Mouse (Mus musculus): ENCODE measurements around the gene Slc9a3r2. TPM values are rescaled to one million over a fixed set of nuclear protein-coding genes. Genes with fewer than 3 reads are reported as not detected.

Slc9a3r2 gene
- total and polyA plus RNA-seq, 3 experiments, result 100.0 to 125 (median 110) TPM

GRCm38 (mm10) chr17:24649581-24650069 lies 502 bp downstream of the Slc9a3r2 start:
- H3K36me3 ChIP-seq (ENCODE audit: control insufficient read depth, insufficient read depth, low read length), result no peaks in the 10 kb centered on the region
- TF ChIP-seq EP300 (IDR thresholded peaks at IDR 0.05; ENCODE audit: insufficient read depth, low read depth, low read length) (no peak), POLR2A (IDR thresholded peaks at IDR 0.05; ENCODE audit: insufficient read depth, low read depth, low read length) (0 out of 2 replicates have a peak, but pooled peaks have one; percentile 35), CTCF (IDR thresholded peaks at IDR 0.05) (peak; percentile 43)
- H3K27me3 ChIP-seq (ENCODE audit: control insufficient read depth, insufficient read depth, low read length), result no peaks in the 10 kb centered on the region
- intact Hi-C loops (cut with DNase I), result loop anchor here (1.0 to 10.0 kb wide), 4 partner anchors 17 to 425 kb away; partner anchors contain the start of genes Nthl1, Traf7 and Tsc2
- peaks cover 12% of the 10 kb centered on the region for H3K4me1 ChIP-seq (ENCODE audit: control insufficient read depth, insufficient read depth, low read length)
- peak overlapping the region; percentile 97 for H3K4me3 ChIP-seq
- H3K27ac ChIP-seq, result peak overlapping the region; percentile 98
- peaks cover 3% of the 10 kb centered on the region for H3K79me2 ChIP-seq (replicated peaks; ENCODE audit: control insufficient read depth, insufficient read depth, low read length)
- peak overlapping the region; percentile 99 for H3K9ac ChIP-seq (ENCODE audit: low read depth, low read length)
- under 1% methylated on average over 35 of the region's 35 CpGs for WGBS
- peak; percentile 80 to 82 for DNase-seq

GRCm38 (mm10) chr17:24648731-24649377 lies 1.3 kb downstream of the Slc9a3r2 start:
- 48% methylated on average over 10 of the region's 10 CpGs for WGBS
- Histone ChIP-seq H3K27me3 (ENCODE audit: control insufficient read depth, insufficient read depth, low read length) (no peaks in the 10 kb centered on the region), H3K36me3 (ENCODE audit: control insufficient read depth, insufficient read depth, low read length) (no peaks in the 10 kb centered on the region), H3K27ac (peak overlapping the region; percentile 98), H3K79me2 (replicated peaks; ENCODE audit: control insufficient read depth, insufficient read depth, low read length) (peaks cover 3% of the 10 kb centered on the region), H3K9ac (ENCODE audit: low read depth, low read length) (peak overlapping the region; percentile 99), H3K4me1 (ENCODE audit: control insufficient read depth, insufficient read depth, low read length) (peaks cover 11% of the 10 kb centered on the region), H3K4me3 (peak overlapping the region; percentile 97)
- intact Hi-C loops (cut with DNase I), result loop anchor here (10.0 kb wide), 1 partner anchor 426 kb away; no protein-coding TSS in a partner anchor
- peak in 1 of 2 experiments; percentile 45 for DNase-seq
- TF ChIP-seq EP300 (IDR thresholded peaks at IDR 0.05; ENCODE audit: insufficient read depth, low read depth, low read length) (no peak), CTCF (IDR thresholded peaks at IDR 0.05) (peak; percentile 10; the same call in 1 of the 2 replicates), POLR2A (IDR thresholded peaks at IDR 0.05; ENCODE audit: insufficient read depth, low read depth, low read length) (no peak)

- peak in 1 of 2 experiments; percentile 51 for DNase-seq
- H3K9ac ChIP-seq (ENCODE audit: low read depth, low read length), result peak overlapping the region; percentile 75
- WGBS, result 56% methylated on average over 11 of the region's 11 CpGs
Measured at GRCm38 (mm10) chr17:24647493-24647892, 2.6 kb downstream of the Slc9a3r2 start.

GRCm38 (mm10) chr17:24646381-24646780 lies 3.7 kb downstream of the Slc9a3r2 start:
- intact Hi-C loops (cut with DNase I), result loop anchor here (10.0 kb wide), 1 partner anchor 428 kb away; no protein-coding TSS in a partner anchor
- peak overlapping the region; percentile 99 for H3K27ac ChIP-seq
- TF ChIP-seq EP300 (IDR thresholded peaks at IDR 0.05; ENCODE audit: insufficient read depth, low read depth, low read length), result no peak
- no peak for TF ChIP-seq POLR2A (IDR thresholded peaks at IDR 0.05; ENCODE audit: insufficient read depth, low read depth, low read length)
- no peak for TF ChIP-seq CTCF (IDR thresholded peaks at IDR 0.05)
- no peaks in the 10 kb centered on the region for H3K27me3 ChIP-seq (ENCODE audit: control insufficient read depth, insufficient read depth, low read length)
- no peaks in the 10 kb centered on the region for H3K36me3 ChIP-seq (ENCODE audit: control insufficient read depth, insufficient read depth, low read length)
- peaks cover 5% of the 10 kb centered on the region for H3K79me2 ChIP-seq (replicated peaks; ENCODE audit: control insufficient read depth, insufficient read depth, low read length)
- DNase-seq, result no peak
- peak overlapping the region; percentile 57 for H3K4me3 ChIP-seq
- no peak overlapping the region for H3K9ac ChIP-seq (ENCODE audit: low read depth, low read length)
- WGBS, result 53% methylated on average over 4 of the region's 4 CpGs
- H3K4me1 ChIP-seq (ENCODE audit: control insufficient read depth, insufficient read depth, low read length), result peaks cover 7% of the 10 kb centered on the region

More at GRCm38 (mm10) chr17:24647493-24647892, 2.6 kb downstream of the Slc9a3r2 start:
- TF ChIP-seq EP300 (IDR thresholded peaks at IDR 0.05; ENCODE audit: insufficient read depth, low read depth, low read length) (no peak), POLR2A (IDR thresholded peaks at IDR 0.05; ENCODE audit: insufficient read depth, low read depth, low read length) (no peak; the same call in 1 of the 2 replicates), CTCF (IDR thresholded peaks at IDR 0.05) (no peak)
- Histone ChIP-seq H3K36me3 (ENCODE audit: control insufficient read depth, insufficient read depth, low read length) (no peaks in the 10 kb centered on the region), H3K27me3 (ENCODE audit: control insufficient read depth, insufficient read depth, low read length) (no peaks in the 10 kb centered on the region), H3K4me3 (peak overlapping the region; percentile 57), H3K79me2 (replicated peaks; ENCODE audit: control insufficient read depth, insufficient read depth, low read length) (peaks cover 5% of the 10 kb centered on the region), H3K27ac (peak overlapping the region; percentile 99), H3K4me1 (ENCODE audit: control insufficient read depth, insufficient read depth, low read length) (peaks cover 9% of the 10 kb centered on the region)
- intact Hi-C loops (cut with DNase I), result loop anchor here (10.0 kb wide), 1 partner anchor 427 kb away; no protein-coding TSS in a partner anchor

- no peaks in the 10 kb centered on the region for H3K36me3 ChIP-seq (ENCODE audit: control insufficient read depth, insufficient read depth, low read length)
- H3K79me2 ChIP-seq (replicated peaks; ENCODE audit: control insufficient read depth, insufficient read depth, low read length), result peaks cover 5% of the 10 kb centered on the region
- H3K4me3 ChIP-seq, result peak overlapping the region; percentile 39
- WGBS, result 42% methylated on average over 3 of the region's 3 CpGs
- no peak; the same call in 1 of the 2 replicates for TF ChIP-seq POLR2A (IDR thresholded peaks at IDR 0.05; ENCODE audit: insufficient read depth, low read depth, low read length)
- no peak for TF ChIP-seq CTCF (IDR thresholded peaks at IDR 0.05)
- no peak for TF ChIP-seq EP300 (IDR thresholded peaks at IDR 0.05; ENCODE audit: insufficient read depth, low read depth, low read length)
- intact Hi-C loops (cut with DNase I), result loop anchor here (10.0 kb wide), 1 partner anchor 429 kb away; no protein-coding TSS in a partner anchor
- H3K4me1 ChIP-seq (ENCODE audit: control insufficient read depth, insufficient read depth, low read length), result peaks cover 5% of the 10 kb centered on the region; the same call in 1 of the 2 replicates
- no peaks in the 10 kb centered on the region for H3K27me3 ChIP-seq (ENCODE audit: control insufficient read depth, insufficient read depth, low read length)
- peak overlapping the region; percentile 99 for H3K27ac ChIP-seq
- peak; percentile 63 to 79 for DNase-seq
- no peak overlapping the region for H3K9ac ChIP-seq (ENCODE audit: low read depth, low read length)
Measured at GRCm38 (mm10) chr17:24645916-24646315, 4.2 kb downstream of the Slc9a3r2 start.

Measured in heart, adult 2 months (tissue).